Mouse (Mus musculus): ENCODE measurements around the gene Nrxn1.

- no peak for TF ChIP-seq MAFK (IDR thresholded peaks at IDR 0.05; ENCODE audit: insufficient read depth, low read depth, low read length)
- no peak for TF ChIP-seq ZNF384 (IDR thresholded peaks at IDR 0.05; ENCODE audit: low read depth, low read length)
These were observed 702.3 kb downstream of the Nrxn1 start for GRCm38 (mm10) chr17:90390316-90391212.

Measured in ES-E14 (cell line).